Mouse (Mus musculus) ZHBTc4 (cell line): ENCODE results near the gene Olr1.
"Not testable (repeated sequence)": the region's sequence is repeated elsewhere in the genome, so short reads cannot be mapped to it uniquely, and the experiment has no call there.

Experiments used
- DNase-seq: peaks from one replicate; pipeline ENCODE4 v3.0.0-alpha.2; 2011; ENCODE audit warnings: low read depth, low spot score

The Olr1 gene

GRCm38 (mm10) chr6:129512367-129512766 lies 5.4 kb upstream of the Olr1 start, which contains the start of gene Tmem52b:
Tmem52b (plus strand) TSS chr6:129512555.
- DNase-seq, result no peak

- DNase-seq, result no peak
Measured at GRCm38 (mm10) chr6:129510120-129510911, 3.4 kb upstream of the Olr1 start.

GRCm38 (mm10) chr6:129503471-129503870 lies 3.5 kb downstream of the Olr1 start:
- DNase-seq, result no peak

GRCm38 (mm10) chr6:129499516-129499915 lies 7.4 kb downstream of the Olr1 start:
- DNase-seq, result not testable (repeated sequence)

GRCm38 (mm10) chr6:129497345-129498218 lies 9.4 kb downstream of the Olr1 start:
- no peak for DNase-seq

- no peak for DNase-seq
Measured at GRCm38 (mm10) chr6:129494924-129495323, 12.0 kb downstream of the Olr1 start.

GRCm38 (mm10) chr6:129480089-129480958 lies 26.6 kb downstream of the Olr1 start:
- no peak for DNase-seq

- DNase-seq, result peak; percentile 47
Measured at GRCm38 (mm10) chr6:129476404-129477126, 30.4 kb downstream of the Olr1 start.

GRCm38 (mm10) chr6:129472627-129473026 lies 34.3 kb downstream of the Olr1 start:
- no peak for DNase-seq

- DNase-seq, result no peak
Measured at GRCm38 (mm10) chr6:129471386-129471785, 35.6 kb downstream of the Olr1 start.

- peak; percentile 7 for DNase-seq
Measured at GRCm38 (mm10) chr6:129451411-129452039, 55.4 kb downstream of the Olr1 start, which contains the start of gene Clec1a. Clec1a (minus strand) TSS chr6:129452000.

- DNase-seq, result no peak
Measured at GRCm38 (mm10) chr6:129449743-129450142, 57.2 kb downstream of the Olr1 start.

- no peak for DNase-seq
Measured at GRCm38 (mm10) chr6:129438033-129438432, 68.9 kb downstream of the Olr1 start.

GRCm38 (mm10) chr6:129436025-129436424 lies 70.9 kb downstream of the Olr1 start:
- DNase-seq, result no peak
